Mouse (Mus musculus) megakaryocyte, embryonic 14.5 days (primary cell): ENCODE results near the gene Svep1.

ENCODE experiments used
- FLI1 ChIP-seq: IDR thresholded peaks from 2 replicates; pipeline ENCODE4 v1.6.1; 2012; ENCODE audit warnings: low read length, inconsistent platforms, mixed read lengths
- GATA1 ChIP-seq: IDR thresholded peaks from 3 replicates; pipeline ENCODE4 v1.6.1; 2012; ENCODE audit warnings: mixed read lengths, low read length, inconsistent platforms, borderline replicate concordance

GRCm38 (mm10) chr4:58109793-58110192 lies 96.9 kb downstream of the Svep1 start:
- TF ChIP-seq FLI1 (no peak), GATA1 (no peak)
